15 mouse cellular contexts compared by ENCODE assay signal in genomic region chr7:133039556-133040255, GRCm38 (mm10).
DNase-seq lines count a peak whose midpoint lies in the region; ATAC-seq and TF ChIP-seq lines count a peak whose summit lies in the region.
"Had no signal": no experiment of that assay in that cellular context is flagged by ENCODE, and none has a peak within 500 bp of the region (broad histone marks: within the 10 kb centered on the region; RNA-seq: fewer than 3 reads in every experiment).

No protein-coding gene starts in this region.

- intact Hi-C loops in heart, postnatal 14 days (cut with DNase I) = loop anchor here (5.0 to 10.0 kb wide), 2 partner anchors 435 to 598 kb away; partner anchors contain the start of gene Edrf1
- intact Hi-C loops in left cerebral cortex, postnatal 4 days (cut with DNase I) = loop anchor here (5.0 kb wide), 1 partner anchor 583 kb away; no protein-coding TSS in a partner anchor

- in situ Hi-C loops in ES-E14 (cut with MboI; ENCODE audit: low sequenced_read_pairs in 2 of 2, unreplicated experiment in 2 of 2) = no loop called here

- peaks cover 6% of the 10 kb centered on the region; the same call in 1 of the 2 replicates for H3K36me3 ChIP-seq in heart, embryonic 12.5 days
- peaks cover 40% of the 10 kb centered on the region for H3K36me3 ChIP-seq in ES-E14 (ENCODE audit: control insufficient read depth, insufficient read depth, low read length, poor library complexity, severe bottlenecking)
- no peaks in the 10 kb centered on the region for H3K36me3 ChIP-seq in intestine, embryonic 16.5 days (ENCODE audit: control insufficient read depth, insufficient read depth, low read length)
- H3K36me3 ChIP-seq: embryonic facial prominence, embryonic 12.5 days had no signal

- H3K4me3 ChIP-seq in heart, embryonic 12.5 days = no peak overlapping the region
- H3K4me3 ChIP-seq in ES-E14 (ENCODE audit: insufficient read depth in 1 of 2, low read depth in 1 of 2, low read length in 2 of 2, poor library complexity in 1 of 2, severe bottlenecking in 1 of 2) = no peak overlapping the region
- no peak overlapping the region for H3K4me3 ChIP-seq in intestine, embryonic 16.5 days (ENCODE audit: low read length)
- H3K4me3 ChIP-seq: embryonic facial prominence, embryonic 12.5 days; limb, embryonic 12.5 days had no signal

- peaks cover 85% of the 10 kb centered on the region for H3K4me1 ChIP-seq in heart, embryonic 12.5 days (replicated peaks)
- H3K4me1 ChIP-seq in ES-E14 (ENCODE audit: control insufficient read depth in 2 of 2, insufficient read depth in 2 of 2, low read length in 2 of 2, poor library complexity in 1 of 2) = peaks cover 19 to 66% of the 10 kb centered on the region in 2 experiments
- H3K4me1 ChIP-seq in intestine, embryonic 16.5 days (ENCODE audit: control insufficient read depth, insufficient read depth, low read length) = peaks cover 84% of the 10 kb centered on the region

- WGBS in heart, embryonic 12.5 days = 48% methylated on average over 3 of the region's 3 CpGs
- 79% methylated on average over 3 of the region's 3 CpGs for WGBS in intestine, embryonic 16.5 days

- ATAC-seq in heart, embryonic 12.5 days (ENCODE audit: insufficient number of reproducible peaks, low FRiP score) = no peak
- ATAC-seq in intestine, embryonic 16.5 days = no peak
- ATAC-seq: forebrain, embryonic 16.5 days had no signal

- H3K4me2 ChIP-seq in heart, embryonic 12.5 days = no peak overlapping the region
- no peak overlapping the region for H3K4me2 ChIP-seq in intestine, embryonic 16.5 days (ENCODE audit: low read depth, low read length)
- H3K4me2 ChIP-seq: embryonic facial prominence, embryonic 12.5 days; limb, embryonic 12.5 days had no signal

- no peaks in the 10 kb centered on the region for H3K27me3 ChIP-seq in heart, embryonic 12.5 days (replicated peaks)
- no peaks in the 10 kb centered on the region for H3K27me3 ChIP-seq in intestine, embryonic 16.5 days (replicated peaks; ENCODE audit: control insufficient read depth, insufficient read depth, low read length)
- H3K27me3 ChIP-seq: embryonic facial prominence, embryonic 12.5 days; limb, embryonic 12.5 days had no signal

- peak overlapping the region; percentile 70 for H3K27ac ChIP-seq in heart, embryonic 12.5 days (ENCODE audit: poor library complexity, severe bottlenecking)
- no peak overlapping the region for H3K27ac ChIP-seq in ES-E14 (ENCODE audit: insufficient read depth, low read depth, low read length, poor library complexity, severe bottlenecking)
- peak overlapping the region; percentile 76 for H3K27ac ChIP-seq in intestine, embryonic 16.5 days (ENCODE audit: low read length)
- H3K27ac ChIP-seq: embryonic facial prominence, embryonic 12.5 days; limb, embryonic 12.5 days had no signal

- H3K9me3 ChIP-seq in heart, embryonic 12.5 days (replicated peaks) = no peaks in the 10 kb centered on the region
- no peaks in the 10 kb centered on the region for H3K9me3 ChIP-seq in ES-E14 (ENCODE audit: control insufficient read depth, insufficient read depth, low read depth, low read length)
- H3K9me3 ChIP-seq in intestine, embryonic 16.5 days (ENCODE audit: control insufficient read depth, low read length) = no peaks in the 10 kb centered on the region
- H3K9me3 ChIP-seq: embryonic facial prominence, embryonic 12.5 days; limb, embryonic 12.5 days had no signal

- no peak for DNase-seq in heart, postnatal 14 days
- DNase-seq in left cerebral cortex, adult 11 months (ENCODE audit: low spot score) = peak; percentile 18
- no peak for DNase-seq in left cerebral cortex, postnatal 4 days
- no peak for DNase-seq in ES-E14 (ENCODE audit: low read depth, low spot score)
- no peak for DNase-seq in cerebellum, postnatal 10 days
- no peak for DNase-seq in spleen, postnatal 10 days (ENCODE audit: low spot score in 2 of 2)
- DNase-seq: adrenal gland, postnatal 10 days; kidney, postnatal 10 days; lung, postnatal 4 days; thymus, postnatal 14 days had no signal

- no peak overlapping the region for H3K9ac ChIP-seq in heart, embryonic 12.5 days
- H3K9ac ChIP-seq in ES-E14 (ENCODE audit: insufficient read depth, low read depth, low read length, poor library complexity, severe bottlenecking) = no peak overlapping the region
- no peak overlapping the region for H3K9ac ChIP-seq in intestine, embryonic 16.5 days (ENCODE audit: low read depth, low read length)
- H3K9ac ChIP-seq: embryonic facial prominence, embryonic 12.5 days; limb, embryonic 12.5 days had no signal

TF ChIP-seq in ES-E14, 5 proteins besides CTCF, POLR2A, EP300 and RAD21:
- TF ChIP-seq HCFC1 (IDR thresholded peaks at IDR 0.05; ENCODE audit: borderline replicate concordance, insufficient read depth, low read length) = no peak
- TF ChIP-seq ZNF384 (IDR thresholded peaks at IDR 0.05; ENCODE audit: low read depth, low read length) = peak; percentile 61
